Mouse (Mus musculus) ovary, adult 18-20 months (tissue): Measurements from ENCODE around the gene Dennd4c.
"Not testable (repeated sequence)": the region's sequence is repeated elsewhere in the genome, so short reads cannot be mapped to it uniquely, and the experiment has no call there.

ENCODE experiments used
- DNase-seq: peaks from one replicate; pipeline ENCODE4 v3.0.0; 2022; ENCODE audit warnings: low spot score, mixed read lengths

Dennd4c gene

DNA sequence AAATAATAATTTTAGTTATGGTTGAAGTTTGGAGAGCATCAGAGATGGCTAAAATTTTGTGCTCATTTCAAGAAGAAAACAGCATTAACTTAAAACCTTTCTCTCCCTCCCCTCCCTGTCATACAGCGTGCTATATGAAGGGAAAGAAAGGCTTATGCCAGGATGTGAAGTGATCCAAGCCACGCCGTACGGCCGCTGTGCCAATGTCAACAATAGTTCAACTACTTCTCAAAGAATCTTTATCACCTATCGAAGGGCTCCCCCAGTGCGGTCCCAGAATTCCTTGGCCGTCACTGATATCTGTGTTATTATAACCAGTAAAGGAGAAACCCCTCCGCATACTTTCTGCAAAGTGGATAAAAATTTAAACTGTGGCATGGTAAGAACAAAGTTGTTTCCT, 29.2 kb downstream of the Dennd4c start:
- peak; percentile 41 for DNase-seq

DNA sequence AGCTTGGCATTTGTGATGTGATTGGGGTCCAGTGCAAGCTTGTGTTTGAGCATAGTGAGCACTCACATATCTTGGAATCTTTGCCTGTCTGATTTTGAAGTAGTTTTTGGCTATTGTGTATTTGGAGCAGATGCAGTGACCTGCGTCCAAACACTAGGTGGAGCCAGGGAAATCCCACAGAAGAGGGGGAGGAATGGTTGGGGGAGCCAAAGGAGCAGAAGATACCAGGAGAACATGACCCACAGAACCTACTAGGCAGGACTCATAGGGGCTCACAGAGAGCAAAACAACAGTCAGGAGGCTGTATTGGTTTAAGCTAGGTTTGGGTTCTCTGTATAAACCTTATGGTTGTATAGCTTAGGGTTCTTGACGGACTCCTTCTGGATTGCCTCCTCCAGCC, 62.2 kb downstream of the Dennd4c start:
- no peak for DNase-seq

DNA sequence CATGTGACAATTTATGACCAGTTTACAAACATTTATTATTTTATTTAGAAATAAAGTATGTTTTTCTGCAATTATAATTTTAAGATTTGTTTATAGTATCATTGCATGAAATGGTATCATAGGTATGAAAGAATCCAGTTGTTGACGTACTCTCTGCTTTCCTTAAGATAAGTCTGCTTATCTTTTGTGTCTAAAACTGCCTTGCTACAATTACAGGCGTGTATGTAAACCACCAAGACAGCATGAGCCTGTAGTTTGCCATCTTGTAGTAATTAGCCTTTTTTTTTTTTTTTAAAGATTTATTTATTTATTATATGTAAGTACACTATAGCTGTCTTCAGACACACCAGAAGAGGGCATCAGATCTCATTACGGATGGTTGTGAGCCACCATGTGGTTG, 66.5 kb downstream of the Dennd4c start:
- DNase-seq = no peak

DNA sequence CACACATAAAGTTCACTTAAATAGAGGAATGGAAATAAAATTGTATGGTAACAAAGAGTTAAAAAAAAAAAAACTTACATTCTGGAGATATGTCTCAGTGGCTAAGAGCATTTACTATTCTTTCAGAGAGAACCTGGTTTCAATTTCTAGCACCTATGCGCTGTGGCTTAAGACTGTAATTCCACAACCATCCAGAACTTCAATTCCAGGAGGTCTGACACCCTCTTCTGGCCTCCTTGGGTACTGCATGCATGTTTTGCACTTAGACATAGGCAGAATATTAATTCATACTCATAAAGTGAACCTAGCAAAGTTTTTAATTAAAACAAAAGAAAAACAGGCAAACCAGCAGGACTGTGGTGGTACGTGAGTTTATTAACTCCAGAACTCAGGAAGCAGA, 74.8 kb downstream of the Dennd4c start:
- DNase-seq = no peak

DNA sequence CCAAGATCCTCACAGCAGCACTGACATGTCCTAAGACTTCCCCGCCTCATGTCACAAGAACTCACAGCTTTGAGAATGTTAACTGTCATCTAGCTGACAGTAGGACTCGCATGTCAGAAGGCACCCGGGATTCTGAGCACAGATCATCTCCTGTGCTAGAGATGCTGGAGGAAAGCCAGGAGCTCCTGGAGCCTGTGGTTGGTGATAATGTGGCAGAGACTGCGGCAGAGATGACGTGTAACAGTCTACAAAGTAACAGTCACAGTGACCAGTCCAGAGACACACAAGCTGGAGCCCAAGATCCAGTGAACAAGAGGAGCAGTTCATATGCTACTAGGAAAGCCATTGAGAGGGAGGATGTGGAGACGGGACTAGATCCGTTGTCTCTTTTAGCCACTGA, 76.8 kb downstream of the Dennd4c start:
- no peak for DNase-seq

DNA sequence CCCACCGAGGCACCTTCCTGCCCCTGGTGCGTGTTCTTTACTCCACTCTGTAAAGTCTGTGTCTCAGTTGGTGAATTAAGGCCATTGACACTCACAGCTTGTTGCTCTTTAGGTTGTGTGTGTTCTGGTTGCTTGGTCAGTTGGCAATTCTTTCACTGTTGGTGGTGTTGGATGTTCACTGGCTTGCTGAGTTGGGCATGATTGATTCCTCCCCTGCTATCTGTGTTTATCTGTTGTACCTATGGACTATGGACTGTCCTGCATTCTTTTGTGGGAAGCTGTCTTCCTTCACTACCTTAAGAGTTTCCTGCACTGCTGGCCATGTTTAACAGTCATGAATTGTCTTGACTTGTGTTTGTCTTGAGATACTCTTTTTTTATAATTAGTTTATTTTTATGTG, 83.5 kb downstream of the Dennd4c start:
- no peak for DNase-seq

DNA sequence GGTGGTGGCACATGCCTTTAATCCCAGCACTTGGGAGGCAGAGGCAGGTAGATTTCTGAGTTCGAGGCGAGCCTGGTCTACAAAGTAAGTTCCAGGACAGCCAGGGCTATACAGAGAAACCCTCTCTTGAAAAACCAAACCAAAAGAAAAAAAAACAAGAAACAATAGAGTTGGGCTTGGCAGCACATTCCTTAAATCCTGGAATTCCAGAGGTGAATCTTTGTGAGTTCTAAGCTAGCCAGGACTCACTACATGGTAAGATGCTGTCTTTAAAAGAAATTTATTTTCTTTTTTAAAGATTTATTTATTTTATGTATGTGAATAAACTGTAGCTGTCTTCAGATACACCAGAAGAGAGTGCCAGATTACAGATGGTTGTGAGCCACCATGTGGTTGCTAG, 92.8 kb downstream of the Dennd4c start:
- not testable (repeated sequence) for DNase-seq

DNA sequence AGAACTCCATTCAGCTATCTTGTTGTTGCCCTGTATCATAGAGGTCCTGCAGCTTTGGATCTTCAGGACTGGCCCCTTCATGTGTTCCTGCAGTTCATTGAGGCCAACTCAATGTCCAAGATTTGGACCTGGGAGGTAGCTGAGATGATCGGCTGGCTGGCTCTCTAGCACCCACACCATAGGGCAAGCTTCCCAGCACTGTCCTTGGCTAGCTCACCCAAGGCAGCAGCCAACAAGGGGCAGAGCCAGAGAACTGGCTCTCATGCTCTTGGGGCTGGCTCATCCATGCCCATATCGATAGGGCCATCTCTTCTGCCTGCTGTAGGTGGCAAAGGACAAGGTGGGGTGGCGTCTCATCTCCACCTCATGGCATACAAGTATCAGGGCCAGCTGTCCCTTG, 97.0 kb downstream of the Dennd4c start:
- DNase-seq = no peak

DNA sequence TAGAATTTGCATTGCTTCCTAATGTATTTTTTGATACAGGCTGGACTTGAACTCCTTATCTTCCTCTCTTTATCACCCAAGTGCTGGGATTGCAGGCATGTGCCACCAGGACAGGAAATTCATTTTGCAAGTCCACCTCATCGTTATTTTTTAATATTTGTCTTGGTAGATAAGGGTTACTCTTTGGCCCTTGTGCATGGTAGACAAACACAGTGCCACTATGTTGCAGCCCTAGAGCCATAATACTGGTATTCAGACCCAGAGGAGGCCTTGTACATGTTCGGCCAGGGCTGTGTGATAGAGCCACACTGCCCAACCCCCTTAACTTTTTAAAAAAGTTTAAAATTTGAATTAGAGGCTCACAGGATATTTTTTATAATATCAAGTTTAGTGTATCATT, 98.9 kb downstream of the Dennd4c start:
- DNase-seq = no peak

DNA sequence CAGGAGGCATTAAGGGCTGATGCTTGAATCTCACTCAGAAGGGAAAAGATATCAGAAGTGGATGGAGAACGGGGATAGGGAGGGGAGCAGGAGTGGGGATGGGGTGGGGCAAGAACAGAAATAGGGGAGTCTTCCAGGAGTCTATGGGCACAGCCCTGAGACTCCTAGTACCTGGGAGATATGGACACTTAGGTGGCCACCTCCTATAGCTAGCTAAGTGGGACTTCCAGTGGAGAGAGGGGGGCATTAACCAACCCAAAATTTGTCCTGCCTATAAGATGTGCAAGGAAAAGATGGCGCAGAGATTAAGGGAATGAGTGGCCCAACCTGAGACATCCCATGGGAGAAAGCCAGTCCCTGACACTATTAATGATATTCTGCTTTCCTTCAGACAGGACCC, 103.0 kb downstream of the Dennd4c start:
- no peak for DNase-seq

DNA sequence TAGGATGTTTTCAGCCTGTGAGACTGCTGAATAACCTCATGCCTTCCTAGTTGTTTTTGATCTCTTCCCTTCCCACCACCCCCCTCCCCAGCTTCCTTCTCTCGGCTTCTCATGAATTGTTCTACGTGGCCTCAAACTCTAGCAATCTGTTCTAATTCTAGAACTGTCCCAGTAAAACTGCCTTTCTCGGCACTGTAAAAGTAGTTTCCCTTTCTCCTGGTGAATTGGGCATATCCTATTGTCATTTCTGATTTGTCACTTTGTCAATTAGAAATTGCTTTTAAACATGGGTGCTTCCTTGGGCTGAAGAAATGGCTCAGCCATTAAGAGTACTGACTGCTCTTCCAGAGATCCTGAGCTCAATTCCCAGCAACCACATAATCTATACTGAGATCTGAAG, 103.7 kb downstream of the Dennd4c start:
- DNase-seq = no peak

DNA sequence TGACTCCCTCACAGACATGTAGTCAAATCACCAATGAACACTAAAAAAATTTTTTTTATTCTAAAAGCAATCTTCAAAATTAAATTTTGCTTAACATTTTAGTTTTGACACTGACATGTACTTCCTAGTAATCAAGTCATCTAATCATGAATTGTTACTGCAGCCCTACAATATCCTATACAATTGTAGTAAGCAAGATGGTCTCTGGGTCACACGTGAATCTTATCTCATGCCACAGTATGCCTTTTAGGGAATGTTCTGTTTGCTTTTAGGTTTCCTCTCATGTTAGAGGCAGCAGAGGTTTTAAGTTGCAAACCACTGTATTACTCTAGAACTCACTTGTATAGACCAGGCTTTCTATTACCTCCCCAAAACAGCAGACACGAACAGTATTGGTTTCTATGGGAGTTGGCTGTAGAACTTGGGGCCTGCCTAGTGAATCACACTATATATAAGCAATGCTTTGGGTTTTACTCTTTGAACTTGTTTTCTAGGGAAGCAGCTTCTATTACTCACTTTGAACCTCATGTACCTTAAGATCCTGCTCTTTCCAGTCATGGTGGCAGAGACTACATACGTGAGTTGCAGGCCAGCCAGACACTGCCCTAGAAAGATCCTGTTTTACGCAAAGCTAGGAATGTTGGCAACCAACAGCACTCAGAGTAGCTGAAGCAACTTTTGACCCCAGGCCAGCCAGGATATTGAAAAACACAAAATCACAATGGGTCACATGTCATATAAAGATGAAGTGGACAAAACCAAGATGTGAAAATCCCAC, 104.6 kb downstream of the Dennd4c start:
- DNase-seq = no peak

DNA sequence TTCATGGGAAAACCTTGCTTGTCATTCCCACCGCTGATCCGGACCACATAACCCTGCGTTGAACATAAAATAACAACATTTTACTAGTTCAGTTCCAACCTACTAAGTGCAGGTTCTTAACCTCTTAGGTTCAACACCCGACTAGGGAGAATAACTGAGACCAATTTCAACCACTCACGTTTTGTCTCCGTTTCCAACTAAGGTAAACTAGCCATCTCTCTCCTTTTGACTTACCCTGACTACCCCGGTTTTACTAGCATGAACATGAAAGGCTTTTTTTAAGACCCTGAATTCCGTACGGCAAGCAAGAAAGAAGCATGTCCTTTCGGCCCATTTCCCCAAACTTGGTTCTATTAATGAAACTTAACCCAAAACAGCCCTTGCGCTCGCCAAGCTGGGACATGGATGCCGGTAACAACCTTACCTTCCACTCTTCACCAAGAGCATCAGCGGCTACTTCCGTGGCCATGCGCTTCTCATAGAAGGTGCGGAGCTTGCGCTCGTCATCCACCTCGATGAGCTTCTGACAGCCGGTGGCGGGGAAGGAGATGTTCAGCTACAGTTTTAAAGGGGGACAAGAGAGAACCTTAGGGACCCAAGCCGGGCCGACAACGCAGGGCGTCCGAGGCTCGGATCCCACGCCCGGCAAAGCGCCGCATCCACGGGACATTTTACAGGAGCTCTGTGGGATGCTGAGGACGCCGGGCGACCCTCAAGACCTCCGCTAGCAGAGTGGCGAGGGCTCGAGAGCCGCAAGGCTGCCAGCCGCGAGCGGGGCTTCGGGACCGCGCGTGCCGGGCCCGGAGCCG, 108.2 kb downstream of the Dennd4c start:
- no peak for DNase-seq

DNA sequence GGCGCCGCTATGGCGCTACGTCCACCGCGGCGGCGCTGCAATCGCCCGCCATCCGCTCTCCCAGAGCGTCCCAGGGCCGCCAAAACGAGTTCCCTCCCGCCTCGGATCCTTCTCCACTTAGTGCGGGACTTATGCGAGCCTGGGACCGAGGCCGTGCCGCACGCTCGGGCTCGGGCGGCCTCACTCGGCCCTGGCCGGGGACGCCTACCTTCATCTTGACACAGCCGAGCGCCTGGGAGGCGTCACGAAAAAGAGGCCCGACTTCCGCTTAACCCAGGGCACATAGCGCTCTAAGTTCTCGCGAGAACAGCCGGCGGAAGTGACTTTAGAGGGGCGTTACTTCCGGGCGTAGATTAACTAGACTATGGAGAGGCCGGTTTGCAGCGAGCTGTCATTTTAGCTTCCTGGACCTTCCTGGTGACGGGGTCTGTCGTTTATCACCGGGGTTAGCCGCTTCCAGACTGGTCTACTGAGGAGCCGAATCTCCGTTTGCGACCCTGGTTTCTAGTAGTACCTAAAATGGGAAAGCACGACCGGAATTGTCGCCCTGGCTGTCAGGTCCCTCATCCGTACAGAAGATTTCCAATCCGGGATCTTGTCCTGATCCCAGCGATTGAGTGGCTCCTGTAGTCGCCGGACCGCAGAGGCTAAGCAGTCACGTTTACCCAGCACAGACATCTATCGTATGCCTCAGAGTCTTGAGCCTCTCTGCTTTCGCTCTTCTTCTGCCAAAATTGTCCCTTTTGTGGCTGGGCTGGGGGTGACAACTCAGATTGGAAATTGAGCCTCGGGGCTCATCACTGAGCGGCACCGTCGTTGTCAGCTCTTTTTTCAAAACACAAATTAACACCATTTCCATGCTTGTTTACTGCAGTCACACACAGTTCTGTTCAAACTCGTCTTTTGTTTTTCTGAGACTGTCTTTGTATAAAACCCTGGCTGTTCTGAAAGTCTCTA, 109.0 kb downstream of the Dennd4c start, which contains the start of gene Rps6:
TSS of gene Rps6 (minus strand) at position 300 of the 957 bp plus-strand sequence.
- peak; percentile 92 for DNase-seq

DNA sequence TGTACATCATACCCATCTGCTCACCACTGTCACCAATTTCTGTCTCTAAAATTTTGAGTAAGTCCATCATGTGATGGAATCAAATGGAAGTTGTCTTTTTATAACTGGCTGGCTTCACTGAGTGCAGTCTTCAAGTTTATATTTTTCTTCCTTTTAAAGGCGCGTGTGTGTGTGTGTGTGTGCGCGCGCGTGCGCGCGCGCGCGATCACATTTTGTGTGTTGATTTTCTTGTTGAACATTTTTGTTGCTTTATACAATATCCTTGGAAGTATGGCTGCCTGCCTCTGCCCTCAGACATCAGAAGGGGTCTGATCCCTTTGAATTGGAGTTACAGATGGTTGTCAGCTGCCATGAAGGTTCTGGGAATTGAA, 109.7 kb downstream of the Dennd4c start:
- DNase-seq = no peak

DNA sequence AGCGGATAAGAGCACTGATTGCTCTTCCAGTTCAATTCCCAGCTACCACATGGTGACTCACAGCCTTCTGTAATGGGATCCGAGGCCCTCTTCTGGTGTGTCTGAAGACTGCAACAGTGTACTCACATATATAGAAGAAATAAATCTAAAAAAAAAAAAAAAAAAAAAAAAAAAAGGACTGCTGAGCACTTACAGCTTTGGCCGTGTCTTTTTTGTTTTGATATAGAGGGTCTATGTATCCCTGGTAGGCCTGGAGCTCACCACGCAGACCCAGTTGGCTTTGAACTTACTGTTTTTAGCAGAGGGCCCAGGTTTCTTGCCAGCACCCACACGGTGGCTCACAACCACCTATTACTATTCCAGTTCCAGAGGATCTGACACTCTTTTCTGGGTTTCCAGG, 115.7 kb downstream of the Dennd4c start:
- no peak for DNase-seq

DNA sequence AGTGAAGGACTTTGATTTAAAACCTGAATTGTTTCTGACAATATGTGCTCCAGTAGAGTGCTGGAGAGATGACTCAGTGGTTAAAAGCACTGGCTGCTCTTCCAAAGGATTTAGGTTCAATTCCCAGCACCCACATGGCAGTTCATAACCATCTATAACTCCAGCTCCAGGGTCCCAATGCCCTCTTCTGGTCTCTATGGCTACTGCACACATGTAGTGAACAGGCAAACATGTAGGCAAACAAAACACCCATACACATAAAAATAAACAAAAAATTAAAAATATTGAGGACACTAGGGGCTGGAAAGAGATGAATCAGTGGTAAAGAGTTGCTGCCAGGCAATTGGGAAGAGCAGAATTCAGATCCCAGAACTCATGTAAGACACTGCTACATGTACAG, 123.6 kb downstream of the Dennd4c start:
- DNase-seq = no peak

DNA sequence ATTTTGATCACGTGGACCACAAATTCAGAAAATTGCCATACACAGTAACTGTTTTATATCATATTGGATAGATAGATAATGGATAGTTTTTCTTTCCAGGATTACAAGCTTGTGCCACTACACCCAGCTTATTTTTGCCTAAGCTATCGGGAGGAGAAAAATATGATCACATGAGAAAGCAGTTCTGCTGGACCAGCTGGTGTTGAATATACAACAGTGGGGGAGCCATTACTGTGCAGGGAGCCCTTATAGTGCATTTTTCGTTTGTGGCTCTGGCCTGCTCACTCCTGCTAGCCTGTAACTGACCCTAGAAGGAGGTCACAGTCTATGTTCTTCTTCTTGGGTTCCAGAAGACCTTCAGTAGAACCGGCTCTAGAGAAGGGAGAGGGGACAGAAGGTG, 124.7 kb downstream of the Dennd4c start:
- no peak for DNase-seq

DNA sequence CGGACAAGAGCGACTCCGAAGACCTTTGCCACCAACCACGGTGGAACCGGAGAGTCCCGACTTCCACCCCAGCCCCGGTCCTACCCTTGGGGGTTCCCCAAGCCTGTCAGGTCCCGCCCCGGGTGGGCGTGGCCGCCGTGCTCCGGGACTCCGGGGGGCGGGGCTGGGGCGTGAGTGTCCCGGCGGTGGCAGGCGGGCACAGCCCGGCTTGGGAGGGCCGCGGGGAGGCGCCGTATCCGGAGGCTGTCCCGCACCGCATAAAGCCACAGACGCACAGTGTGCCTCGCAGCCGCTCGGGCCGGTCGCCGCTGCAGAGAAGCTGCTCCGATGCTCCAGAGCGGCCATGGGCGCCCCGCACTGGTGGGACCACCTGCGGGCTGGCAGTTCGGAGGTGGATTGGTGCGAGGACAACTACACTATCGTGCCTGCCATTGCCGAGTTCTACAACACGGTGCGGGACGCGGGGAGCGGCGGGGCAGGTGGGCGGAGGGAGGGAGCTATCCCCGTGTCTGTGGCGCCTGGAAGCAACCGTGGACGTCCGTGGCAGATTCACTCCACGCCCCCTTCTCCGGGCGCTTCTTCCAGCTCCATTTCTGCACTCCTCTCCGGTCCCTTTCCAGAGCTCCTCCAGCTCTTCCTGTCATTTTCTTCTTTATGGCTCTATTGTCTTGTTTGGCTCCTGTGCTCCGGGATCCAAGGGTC, 125.9 kb downstream of the Dennd4c start, which contains the start of gene Acer2:
TSS of gene Acer2 (plus strand) at position 251 of the 702 bp plus-strand sequence.
- peak; percentile 89 for DNase-seq

DNA sequence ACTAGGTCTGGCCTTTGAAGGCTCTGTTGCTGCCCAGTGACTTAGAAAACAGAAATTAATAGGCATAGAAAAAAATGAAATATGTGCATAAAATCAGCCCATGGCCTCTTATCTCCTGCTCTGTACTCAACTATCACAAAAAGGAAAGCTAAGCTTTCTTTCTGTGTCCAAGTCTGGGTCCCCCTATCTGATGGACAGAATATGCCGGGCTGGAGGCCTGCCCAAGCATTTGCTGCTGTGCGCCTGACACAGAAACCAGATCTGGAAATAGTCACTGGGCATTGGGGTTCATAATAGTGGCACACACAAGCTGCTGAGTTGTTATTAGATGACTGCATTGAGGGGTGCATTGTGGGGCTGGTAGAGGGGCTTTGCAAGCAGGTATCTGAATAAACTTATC, 131.1 kb downstream of the Dennd4c start:
- no peak for DNase-seq

DNA sequence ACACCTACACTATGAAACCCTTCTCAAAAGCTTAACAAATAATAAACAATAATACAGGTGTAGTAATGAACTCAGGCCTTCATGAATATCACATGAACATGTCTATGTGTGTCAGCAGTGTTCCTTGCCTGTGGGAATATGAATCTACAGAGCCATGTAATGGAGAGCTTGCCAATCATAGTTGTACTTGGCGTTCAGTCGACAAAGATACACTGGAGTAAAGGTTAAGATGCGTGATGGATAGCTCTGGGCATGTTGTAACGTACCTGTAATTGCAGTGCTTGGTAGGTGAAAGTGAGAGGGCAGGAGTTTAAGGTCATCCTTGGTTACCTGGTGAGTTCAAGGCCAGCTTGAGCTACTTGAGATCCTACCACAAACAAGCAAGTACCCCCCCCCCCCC, 132.8 kb downstream of the Dennd4c start:
- DNase-seq = no peak

DNA sequence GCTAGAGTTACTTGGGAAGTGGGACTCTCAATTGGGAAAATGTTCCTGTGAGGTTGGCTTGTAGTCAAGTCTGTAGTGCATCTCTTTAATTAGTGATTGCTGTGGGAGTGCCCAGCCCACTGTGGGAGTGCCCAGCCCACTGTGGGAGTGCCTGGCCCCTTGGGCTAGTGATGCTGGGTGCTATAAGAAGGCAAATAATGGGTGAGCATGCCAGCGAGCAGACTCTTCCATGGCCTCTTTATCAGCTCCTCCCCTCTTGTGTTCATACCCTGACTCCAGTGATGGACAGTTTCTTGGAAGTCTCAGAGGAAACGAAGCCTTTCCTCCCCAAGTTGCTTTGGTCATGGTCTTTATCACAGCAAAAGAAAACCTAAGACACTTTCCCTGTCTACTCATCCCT, 134.1 kb downstream of the Dennd4c start:
- DNase-seq = no peak
